Mouse (Mus musculus) liver, embryonic 16.5 days (tissue): ENCODE measurements around the gene Rsf1. TPM values are rescaled to one million over a fixed set of nuclear protein-coding genes. Genes with fewer than 3 reads are reported as not detected.
A peak's percentile ranks its signal among the peaks of the same experiment; 100 is the strongest.

Experiments used
- ATAC-seq: fragments of 200-750 bp; cut with Nextera tagmentation; 2 replicates; pipeline ENCODE4 v1.8.0; 2017; ENCODE audit warnings: low read depth, mild to moderate bottlenecking, moderate number of reproducible peaks, moderate library complexity
- H3K27ac ChIP-seq: fragments of 300-500 bp; sonication (generic); 2 replicates; pipeline ENCODE4 v1.5.1; 2014; ENCODE audit warnings: mild to moderate bottlenecking, low read length
- H3K27me3 ChIP-seq: fragments of 300-500 bp; sonication (generic); 2 replicates; pipeline ENCODE4 v1.6.1; 2014; ENCODE audit warnings: low read depth, low read length, mixed read lengths; ENCODE audit not compliant: control insufficient read depth, insufficient read depth
- H3K36me3 ChIP-seq: fragments of 300-500 bp; sonication (generic); 2 replicates; pipeline ENCODE4 v1.6.1; 2014; ENCODE audit warnings: mild to moderate bottlenecking; ENCODE audit not compliant: control insufficient read depth, insufficient read depth
- H3K4me1 ChIP-seq: fragments of 300-500 bp; sonication (generic); 2 replicates; pipeline ENCODE4 v1.6.1; 2014; ENCODE audit warnings: low read depth, low read length, mixed read lengths; ENCODE audit not compliant: control insufficient read depth
- H3K4me2 ChIP-seq: fragments of 300-500 bp; sonication (generic); 2 replicates; pipeline ENCODE4 v1.6.1; 2014; ENCODE audit warnings: low read depth, low read length, mixed read lengths
- H3K4me3 ChIP-seq: fragments of 300-500 bp; sonication (generic); 2 replicates; pipeline ENCODE4 v1.5.1; 2014; ENCODE audit warnings: low read depth, mild to moderate bottlenecking, low read length
- H3K9ac ChIP-seq: fragments of 300-500 bp; sonication (generic); 2 replicates; pipeline ENCODE4 v1.6.1; 2014; ENCODE audit warnings: low read depth, low read length
- H3K9me3 ChIP-seq: fragments of 300-500 bp; sonication (generic); replicated peaks from 2 replicates; pipeline ENCODE4 v1.6.1; 2016; ENCODE audit warnings: low read length; ENCODE audit not compliant: control insufficient read depth
- WGBS: fragments of 180-500 bp; shearing (Covaris S2); extraction: QIAGEN DNeasy Blood & Tissue Kit; methylation state at CpG from one replicate; pipeline ENCODE4 v1.1.7; 2014; ENCODE audit not compliant: insufficient replicate concordance; 5-methylcytosine and 5-hydroxymethylcytosine counted together
- polyA plus RNA-seq: library from polyadenylated mRNA; unstranded; fragments of >200 nt; fragmentation: Nextera tagmentation; extraction: Ambion mirVana; gene quantifications from 2 replicates; pipeline ENCODE4 v1.2.1, GENCODE M21; 2015

Gene Rsf1
- polyA plus RNA-seq, 1 experiment from 2014 or later: 5.3 TPM

DNA sequence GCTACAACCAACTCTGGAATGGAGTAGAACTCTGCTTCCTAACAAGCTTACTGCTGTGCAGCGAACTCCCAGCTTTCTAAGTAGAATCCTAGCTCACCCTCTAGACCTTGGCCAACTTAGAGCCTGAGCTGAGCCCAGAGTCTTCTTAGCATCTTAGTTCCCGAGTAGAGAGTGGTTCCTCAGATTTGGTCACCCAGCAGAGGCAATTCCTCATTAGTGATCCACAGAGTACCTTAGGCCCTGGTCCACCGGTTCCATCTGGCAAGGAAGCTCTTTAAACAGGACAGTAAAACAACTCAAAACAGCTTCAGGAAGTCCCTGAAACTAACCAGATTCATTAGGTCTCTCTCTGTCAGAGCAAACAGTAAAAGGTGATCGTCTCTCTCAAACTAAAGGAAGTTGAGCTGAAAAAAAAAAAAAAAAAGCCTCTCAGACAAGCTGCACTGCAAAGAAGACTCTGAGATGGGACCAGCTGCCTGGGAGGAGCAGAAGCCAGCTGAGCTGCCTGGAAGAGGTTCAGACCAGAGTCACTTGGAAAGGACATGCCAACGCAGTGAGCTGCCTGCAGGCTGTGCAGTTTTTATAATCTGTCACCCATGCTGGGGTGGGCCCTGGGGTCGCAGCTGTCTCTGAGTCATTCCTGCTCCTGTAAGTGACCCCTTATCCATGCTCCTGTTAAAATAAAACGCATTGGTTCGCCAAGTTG is 1.2 kb upstream of the Rsf1 start:
- H3K9me3 ChIP-seq: no peaks in the 10 kb centered on the region
- no peaks in the 10 kb centered on the region for H3K36me3 ChIP-seq
- peak overlapping the region; percentile 65 for H3K4me2 ChIP-seq
- H3K9ac ChIP-seq: peak overlapping the region; percentile 95
- 27% methylated on average over 8 of the region's 8 CpGs for WGBS
- ATAC-seq: no peak
- no peaks in the 10 kb centered on the region for H3K27me3 ChIP-seq
- H3K4me3 ChIP-seq: peak overlapping the region; percentile 91
- H3K4me1 ChIP-seq: peaks cover 12% of the 10 kb centered on the region
- peak overlapping the region; percentile 95 for H3K27ac ChIP-seq

GRCm38 (mm10) chr7:97579976-97580842 is 520 bp downstream of the Rsf1 start:
- Histone ChIP-seq H3K4me3 (peak overlapping the region; percentile 91), H3K27ac (peak overlapping the region; percentile 95), H3K9me3 (no peaks in the 10 kb centered on the region), H3K27me3 (no peaks in the 10 kb centered on the region), H3K4me2 (peak overlapping the region; percentile 65), H3K4me1 (peaks cover 12% of the 10 kb centered on the region), H3K36me3 (no peaks in the 10 kb centered on the region), H3K9ac (peak overlapping the region; percentile 95)
- WGBS: under 1% methylated on average over 63 of the region's 65 CpGs
- peak; percentile 34 for ATAC-seq

DNA sequence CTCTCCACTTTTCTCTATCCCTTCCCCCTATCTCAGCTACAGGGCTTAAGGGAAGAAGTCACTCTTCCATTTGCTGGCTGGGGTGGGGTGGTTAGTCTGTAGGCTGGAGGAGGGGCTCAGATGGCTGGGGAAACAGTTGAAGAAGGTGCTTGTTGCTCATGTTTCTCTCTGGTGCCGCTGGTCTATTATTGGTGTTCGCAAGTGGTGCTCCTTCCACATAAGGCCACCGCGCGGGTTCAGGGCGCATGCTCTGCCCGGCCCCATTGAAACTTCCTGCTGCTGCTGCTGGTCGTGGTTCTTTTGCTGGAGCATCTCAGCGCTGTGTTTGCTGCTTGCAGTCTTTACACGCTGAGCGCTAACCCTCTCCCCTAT is 1.1 kb downstream of the Rsf1 start:
- H3K4me1 ChIP-seq: peaks cover 12% of the 10 kb centered on the region
- peak; percentile 28 for ATAC-seq
- H3K27ac ChIP-seq: peak overlapping the region; percentile 95
- H3K9ac ChIP-seq: peak overlapping the region; percentile 95
- H3K9me3 ChIP-seq: no peaks in the 10 kb centered on the region
- WGBS: under 1% methylated on average over 11 of the region's 11 CpGs
- no peaks in the 10 kb centered on the region for H3K27me3 ChIP-seq
- H3K4me2 ChIP-seq: peak overlapping the region; percentile 65
- no peaks in the 10 kb centered on the region for H3K36me3 ChIP-seq
- H3K4me3 ChIP-seq: peak overlapping the region; percentile 91

DNA sequence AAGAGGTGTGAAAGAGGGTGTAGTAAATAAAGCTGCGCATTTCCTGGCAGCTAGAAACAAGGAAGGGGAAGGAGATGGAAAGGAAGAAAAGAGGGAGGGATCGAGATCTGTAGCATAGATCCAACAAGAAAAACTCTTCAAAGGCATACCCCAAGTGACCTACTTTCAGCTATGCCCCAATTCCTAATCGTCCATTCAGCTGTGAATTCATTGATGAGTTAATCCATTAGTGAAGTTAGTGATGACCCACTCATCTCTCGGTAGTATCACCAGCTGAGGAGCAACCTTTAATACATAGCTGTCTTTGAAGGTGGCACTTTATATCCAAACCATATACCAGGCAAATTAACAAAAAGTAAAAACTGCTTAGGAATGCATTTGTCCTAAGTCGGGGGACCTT is 8.8 kb downstream of the Rsf1 start:
- peaks cover 25% of the 10 kb centered on the region for H3K4me1 ChIP-seq
- ATAC-seq: no peak

DNA sequence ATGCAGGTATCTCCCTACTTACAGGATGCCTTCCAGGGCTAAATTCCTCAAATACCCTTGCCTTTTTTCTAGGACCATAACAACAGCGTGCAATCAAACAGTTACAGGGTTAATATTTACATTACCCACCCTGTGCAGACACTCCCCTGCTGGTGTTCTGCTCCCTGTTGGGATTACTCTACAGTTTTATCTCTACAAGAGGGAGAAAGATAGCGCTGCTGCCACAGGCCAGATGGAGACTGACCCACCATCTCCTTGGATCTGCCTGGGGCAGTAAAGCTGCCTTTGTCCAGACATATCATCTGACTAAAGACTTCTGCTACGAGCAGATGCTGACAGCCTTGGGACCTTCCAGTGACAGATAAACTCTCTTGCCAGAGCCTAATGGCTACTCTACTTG is 10.8 kb downstream of the Rsf1 start:
- 12% methylated on average over 3 of the region's 3 CpGs for WGBS

More for the DNA sequence above, 8.8 kb downstream of the Rsf1 start:
- no peak overlapping the region for H3K27ac ChIP-seq
- 69% methylated on average over 5 of the region's 5 CpGs for WGBS
- H3K9ac ChIP-seq: no peak overlapping the region
- H3K27me3 ChIP-seq: no peaks in the 10 kb centered on the region
- H3K9me3 ChIP-seq: no peaks in the 10 kb centered on the region
- H3K4me2 ChIP-seq: no peak overlapping the region
- no peak overlapping the region for H3K4me3 ChIP-seq
- H3K36me3 ChIP-seq: no peaks in the 10 kb centered on the region

GRCm38 (mm10) chr7:97591336-97591735 is 11.6 kb downstream of the Rsf1 start:
- no peak overlapping the region for H3K27ac ChIP-seq
- ATAC-seq: peak; percentile 23; the same call in 1 of the 2 replicates
- H3K9me3 ChIP-seq: no peaks in the 10 kb centered on the region
- no peak overlapping the region for H3K4me2 ChIP-seq
- H3K36me3 ChIP-seq: no peaks in the 10 kb centered on the region
- H3K9ac ChIP-seq: no peak overlapping the region
- WGBS: 56% methylated on average over 6 of the region's 6 CpGs
- H3K27me3 ChIP-seq: no peaks in the 10 kb centered on the region
- peaks cover 25% of the 10 kb centered on the region for H3K4me1 ChIP-seq
- H3K4me3 ChIP-seq: no peak overlapping the region

More for the DNA sequence above, 10.8 kb downstream of the Rsf1 start:
- Histone ChIP-seq H3K4me2 (no peak overlapping the region), H3K36me3 (no peaks in the 10 kb centered on the region), H3K9ac (no peak overlapping the region), H3K9me3 (no peaks in the 10 kb centered on the region), H3K27me3 (no peaks in the 10 kb centered on the region), H3K4me3 (no peak overlapping the region), H3K4me1 (peaks cover 25% of the 10 kb centered on the region), H3K27ac (0 out of 2 replicates have a peak overlapping the region, but pooled peaks have one; percentile 5)
- ATAC-seq: peak; percentile 68

GRCm38 (mm10) chr7:97592396-97592795 is 12.7 kb downstream of the Rsf1 start:
- Histone ChIP-seq H3K4me1 (peaks cover 25% of the 10 kb centered on the region), H3K27me3 (no peaks in the 10 kb centered on the region), H3K4me2 (no peak overlapping the region), H3K9me3 (no peaks in the 10 kb centered on the region), H3K4me3 (no peak overlapping the region), H3K27ac (no peak overlapping the region), H3K9ac (no peak overlapping the region), H3K36me3 (no peaks in the 10 kb centered on the region)
- 83% methylated on average over 4 of the region's 4 CpGs for WGBS
- no peak for ATAC-seq

DNA sequence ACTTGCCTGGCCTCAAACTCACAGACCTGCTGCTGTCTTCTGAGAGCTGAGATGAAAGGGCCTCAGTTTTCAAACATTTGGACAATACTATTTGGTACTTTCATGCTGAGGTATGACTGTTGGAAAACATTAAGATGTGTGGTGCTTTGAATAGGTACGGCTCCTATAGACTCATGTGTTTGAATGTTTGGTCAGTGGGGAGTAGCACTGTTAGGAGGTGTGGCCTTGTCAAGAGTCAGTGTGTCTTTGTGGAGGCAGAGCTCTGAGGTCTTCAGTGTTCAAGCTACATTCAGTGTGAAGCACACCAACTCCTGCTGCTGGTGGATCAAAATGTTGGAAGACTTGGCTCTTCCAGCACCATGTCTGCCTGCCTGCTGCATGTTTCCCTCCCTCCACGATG is 13.8 kb downstream of the Rsf1 start:
- no peaks in the 10 kb centered on the region for H3K27me3 ChIP-seq
- no peak overlapping the region for H3K4me2 ChIP-seq
- H3K9me3 ChIP-seq: no peaks in the 10 kb centered on the region
- H3K4me1 ChIP-seq: peaks cover 27% of the 10 kb centered on the region
- H3K36me3 ChIP-seq: no peaks in the 10 kb centered on the region
- H3K9ac ChIP-seq: no peak overlapping the region
- 74% methylated on average over 2 of the region's 2 CpGs for WGBS
- H3K27ac ChIP-seq: no peak overlapping the region
- no peak overlapping the region for H3K4me3 ChIP-seq
- ATAC-seq: no peak

DNA sequence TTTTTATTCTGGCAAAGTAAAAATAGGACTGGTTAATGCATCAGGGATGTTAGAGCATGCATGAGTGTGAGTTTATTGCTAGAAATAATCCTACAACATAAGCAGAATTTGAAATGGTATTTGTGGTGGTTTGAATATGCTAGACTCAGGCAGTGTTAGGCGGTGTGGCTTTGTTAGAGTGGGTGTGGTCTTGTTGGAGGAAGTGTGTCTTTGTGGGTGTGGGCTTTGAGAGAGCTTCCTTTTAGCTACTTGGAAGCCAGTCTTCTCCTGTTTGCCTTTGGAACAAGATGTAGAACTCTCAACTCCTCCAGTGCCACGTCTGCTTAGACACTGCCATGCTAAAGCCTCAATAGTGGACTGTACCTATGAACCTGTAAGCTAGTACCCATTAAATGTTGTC is 18.9 kb downstream of the Rsf1 start:
- Histone ChIP-seq H3K9me3 (no peaks in the 10 kb centered on the region), H3K4me2 (no peak overlapping the region), H3K4me3 (no peak overlapping the region), H3K27me3 (no peaks in the 10 kb centered on the region), H3K27ac (no peak overlapping the region), H3K4me1 (peaks cover 6% of the 10 kb centered on the region), H3K9ac (no peak overlapping the region), H3K36me3 (no peaks in the 10 kb centered on the region)
- 52% methylated on average over 2 of the region's 2 CpGs for WGBS
- no peak for ATAC-seq
